Mouse (Mus musculus) cortical plate, adult 2 months (tissue): ENCODE measurements at regions not wholly inside any gene's neighbourhood (a gene's known extent, or its start where the extent isn't known, plus 50 kb on each side); places are given as distances from the start of the nearest gene placed in this dataset.

Source experiments
- CTCF ChIP-seq: fragments of 200-500 bp; IDR thresholded peaks from 2 replicates; pipeline ENCODE4 v1.5.1; 2011; ENCODE audit warnings: mild to moderate bottlenecking, control low read depth, low read length; ENCODE audit not compliant: insufficient read depth; ENCODE audit errors: extremely low read depth
- POLR2A ChIP-seq: fragments of 200-500 bp; IDR thresholded peaks from 2 replicates; pipeline ENCODE4 v1.6.1; 2011; ENCODE audit warnings: mild to moderate bottlenecking, low read length, control low read depth; ENCODE audit not compliant: insufficient read depth; ENCODE audit errors: extremely low read depth

DNA sequence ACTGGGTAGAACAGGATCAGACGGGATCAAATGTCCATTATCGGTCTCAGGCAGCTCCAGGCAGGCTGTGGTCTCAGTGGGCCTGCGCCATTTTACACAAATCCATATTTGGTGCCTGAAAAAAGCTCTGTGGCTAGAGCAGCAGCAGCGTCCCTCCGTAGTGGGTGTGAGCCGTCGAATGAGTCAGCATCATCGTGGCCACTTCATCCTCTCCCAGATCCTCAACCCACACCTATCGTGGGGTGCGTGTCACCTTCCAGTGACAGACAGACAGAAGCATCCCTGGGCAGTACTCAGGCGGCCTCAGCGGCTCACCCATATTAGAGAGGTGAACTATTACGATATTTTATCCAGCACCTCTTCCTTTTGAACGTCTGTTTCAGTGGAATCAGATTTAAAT is 233.0 kb upstream of the A430005L14Rik start:
- TF ChIP-seq CTCF, result no peak
- TF ChIP-seq POLR2A, result no peak
